Mouse (Mus musculus) regulatory T cell (primary cell): ENCODE data around the gene Xrcc1.

ENCODE experiments used
- in situ Hi-C: fragments of 300-600 bp; cut with MboI, MseI; formaldehyde crosslinking; loops from one replicate; pipeline ENCODE4 v1.15.1; 2025; ENCODE audit warnings: high pct_unique_total_duplicates

Xrcc1 gene

GRCm38 (mm10) chr7:24565627-24566026 is 19.5 kb downstream of the Xrcc1 start:
- in situ Hi-C loops: no loop called here

- in situ Hi-C loops: no loop called here
Measured at GRCm38 (mm10) chr7:24566206-24566605, 20.1 kb downstream of the Xrcc1 start.

DNA sequence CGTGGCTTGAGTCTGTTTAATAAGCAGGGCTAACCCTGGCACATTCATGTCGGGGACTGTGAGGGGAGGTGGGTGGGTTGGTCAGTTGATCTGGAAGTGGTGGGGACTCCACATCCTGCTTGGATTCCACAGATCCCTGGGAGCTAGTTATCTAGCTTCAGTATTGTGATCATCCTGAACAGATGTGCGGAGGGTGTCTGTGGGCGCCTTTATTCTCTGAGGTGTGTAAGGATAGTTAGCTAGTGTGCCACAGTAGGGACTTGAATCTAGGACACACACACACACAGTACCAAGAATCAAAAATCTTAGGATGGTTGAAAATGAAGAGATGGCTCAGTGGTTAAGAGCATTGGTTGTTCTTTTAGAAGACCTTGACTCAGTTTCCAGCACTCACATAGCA is 22.4 kb downstream of the Xrcc1 start:
- in situ Hi-C loops: no loop called here

- in situ Hi-C loops: no loop called here
Measured at GRCm38 (mm10) chr7:24571071-24571470, 25.0 kb downstream of the Xrcc1 start.

DNA sequence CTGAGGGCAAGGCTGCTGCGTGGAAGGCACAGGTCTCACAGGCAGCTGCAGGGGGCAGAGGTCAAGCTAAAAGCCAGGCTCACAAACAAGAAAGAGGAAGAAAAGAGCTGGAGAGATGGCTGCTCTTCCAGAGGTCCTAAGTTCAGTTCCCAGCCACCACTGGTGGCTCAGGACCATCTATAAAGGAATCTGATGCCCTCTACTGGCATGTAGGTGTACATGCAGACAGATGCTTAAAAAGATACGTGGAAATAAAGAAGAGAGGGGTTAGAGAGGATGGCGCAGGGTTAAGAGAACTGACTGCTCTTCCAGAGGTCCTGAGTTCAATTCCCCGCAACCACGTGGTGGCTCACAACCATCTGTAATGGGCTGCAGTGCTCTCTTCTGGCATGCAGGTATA is 26.4 kb downstream of the Xrcc1 start:
- in situ Hi-C loops: no loop called here

GRCm38 (mm10) chr7:24574224-24574796 is 28.2 kb downstream of the Xrcc1 start:
- in situ Hi-C loops: no loop called here

DNA sequence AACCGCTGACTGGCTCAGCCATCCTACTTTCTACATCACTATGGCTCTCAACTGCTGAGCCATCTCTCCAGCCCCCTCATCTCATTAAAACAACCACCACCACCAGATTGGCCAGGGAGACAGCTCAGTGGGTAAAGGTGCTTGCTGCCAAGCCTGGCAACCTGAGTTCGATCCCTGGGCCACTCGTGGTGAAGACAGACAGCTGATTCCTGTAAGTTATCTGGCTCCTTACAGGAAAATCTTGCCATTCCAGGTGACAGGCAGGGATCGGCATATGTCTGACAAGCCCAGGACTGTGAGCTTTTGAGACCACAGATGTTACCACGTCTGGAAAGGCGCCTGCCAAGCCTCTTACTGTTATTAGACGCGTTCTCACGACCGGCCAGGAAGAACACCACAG is 31.7 kb downstream of the Xrcc1 start:
- in situ Hi-C loops: no loop called here

DNA sequence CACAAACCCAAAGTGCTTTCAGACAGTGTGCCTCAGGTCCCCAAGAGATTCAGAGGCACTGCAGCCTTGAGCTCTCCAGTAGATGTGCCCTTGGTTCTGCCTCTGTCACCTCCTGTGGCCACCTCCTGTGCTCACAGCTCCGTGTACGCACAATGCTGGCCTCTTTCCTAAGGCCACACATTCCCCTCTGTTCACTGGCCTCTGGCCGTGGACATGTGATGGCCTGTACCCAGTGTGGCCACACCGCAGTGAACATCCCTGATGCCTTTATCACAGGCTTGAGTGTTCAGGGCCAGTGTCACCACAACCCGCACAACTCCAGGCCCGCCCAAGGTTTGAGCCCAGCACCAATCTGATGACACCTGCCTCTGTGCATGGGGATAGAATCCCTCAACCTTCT is 38.8 kb downstream of the Xrcc1 start:
- in situ Hi-C loops: no loop called here

- in situ Hi-C loops: no loop called here
Measured at GRCm38 (mm10) chr7:24585995-24586394, 39.9 kb downstream of the Xrcc1 start.

DNA sequence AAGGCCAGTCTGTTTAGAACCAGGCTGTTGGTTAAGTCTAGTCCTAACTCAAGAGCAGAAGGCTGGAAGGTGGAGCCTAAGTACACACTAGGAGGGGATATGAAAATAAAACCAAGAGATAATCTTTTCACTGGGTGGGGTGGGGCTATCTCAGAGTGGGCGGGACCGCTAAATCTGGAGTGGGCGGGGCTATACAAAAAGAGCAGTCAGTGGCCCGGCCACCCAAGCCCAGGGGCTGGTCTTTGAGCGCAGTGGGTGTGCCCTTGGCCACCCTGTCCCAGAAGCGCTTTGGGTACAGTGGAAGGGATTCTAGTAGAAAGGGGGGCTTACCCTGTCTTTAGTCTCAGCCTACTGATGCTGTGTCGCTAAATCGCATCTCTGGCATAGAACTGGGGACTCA is 40.7 kb downstream of the Xrcc1 start:
- in situ Hi-C loops: no loop called here

DNA sequence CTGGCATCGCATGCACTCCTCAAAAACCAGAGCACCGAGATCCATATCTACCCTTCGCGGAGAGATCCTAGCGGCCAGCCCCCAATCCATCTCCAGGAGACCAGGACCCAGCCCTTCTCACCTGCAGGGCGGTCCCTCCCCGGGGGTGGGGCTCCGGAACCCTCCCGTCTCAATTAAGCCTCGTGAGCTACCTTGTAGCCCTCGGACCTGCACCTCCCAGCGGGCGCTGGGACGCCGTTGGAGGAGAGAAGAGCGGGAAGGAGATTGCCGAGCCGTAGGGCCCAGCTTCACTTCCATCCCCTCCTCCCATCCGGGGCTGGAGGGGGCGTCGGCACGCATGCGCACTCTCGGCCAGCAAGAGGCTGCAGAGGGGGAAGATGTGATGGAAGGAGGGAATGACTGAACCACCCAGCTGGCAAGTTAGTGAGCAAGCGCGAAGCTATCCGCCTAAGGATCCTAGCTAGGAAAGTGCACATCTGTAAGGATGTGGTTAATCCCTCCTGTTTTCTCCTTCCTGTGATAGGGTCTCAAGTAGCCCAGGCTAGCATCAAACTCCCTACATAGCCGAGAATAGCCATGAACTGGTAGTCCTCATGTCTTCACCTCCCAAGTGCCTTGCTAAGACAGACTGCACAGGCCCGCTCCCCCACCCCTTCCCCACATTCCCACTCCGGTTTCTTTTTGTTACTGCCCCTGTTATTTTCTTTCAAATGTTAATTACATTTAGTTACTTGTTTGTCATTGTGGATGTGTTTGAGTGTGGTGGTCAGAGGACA is 41.4 kb downstream of the Xrcc1 start, which contains the start of the genes Ethe1 and Zfp575:
TSS of gene Ethe1 (plus strand) at position 214 of the 776 bp plus-strand sequence.
TSS of gene Zfp575 (minus strand) at position 312 of the 776 bp plus-strand sequence.
- in situ Hi-C loops: no loop called here

- in situ Hi-C loops: no loop called here
Measured at GRCm38 (mm10) chr7:24588336-24588735, 42.2 kb downstream of the Xrcc1 start.

DNA sequence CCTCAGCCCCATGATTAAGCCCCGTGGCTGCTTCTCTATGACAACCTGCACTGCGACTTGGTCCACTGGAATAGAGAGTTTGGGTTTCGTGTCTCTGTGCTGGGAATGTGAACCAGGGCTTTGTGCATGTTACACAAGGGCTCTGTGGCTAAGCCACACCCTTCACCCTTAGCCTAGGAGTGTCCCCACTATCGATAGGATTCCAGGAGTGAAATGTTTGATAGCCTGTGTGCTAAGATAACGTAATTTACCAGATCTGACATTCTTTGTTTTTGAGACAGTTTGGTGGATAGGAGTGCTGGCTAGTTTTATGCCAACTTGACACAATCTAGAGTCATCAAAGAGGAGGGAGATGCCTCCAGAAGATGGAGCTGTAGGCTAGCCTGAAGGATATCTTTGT is 45.6 kb downstream of the Xrcc1 start:
- in situ Hi-C loops: no loop called here

- in situ Hi-C loops: no loop called here
Measured at GRCm38 (mm10) chr7:24592163-24592562, 46.1 kb downstream of the Xrcc1 start.

- in situ Hi-C loops: no loop called here
Measured at GRCm38 (mm10) chr7:24592781-24593180, 46.7 kb downstream of the Xrcc1 start.

DNA sequence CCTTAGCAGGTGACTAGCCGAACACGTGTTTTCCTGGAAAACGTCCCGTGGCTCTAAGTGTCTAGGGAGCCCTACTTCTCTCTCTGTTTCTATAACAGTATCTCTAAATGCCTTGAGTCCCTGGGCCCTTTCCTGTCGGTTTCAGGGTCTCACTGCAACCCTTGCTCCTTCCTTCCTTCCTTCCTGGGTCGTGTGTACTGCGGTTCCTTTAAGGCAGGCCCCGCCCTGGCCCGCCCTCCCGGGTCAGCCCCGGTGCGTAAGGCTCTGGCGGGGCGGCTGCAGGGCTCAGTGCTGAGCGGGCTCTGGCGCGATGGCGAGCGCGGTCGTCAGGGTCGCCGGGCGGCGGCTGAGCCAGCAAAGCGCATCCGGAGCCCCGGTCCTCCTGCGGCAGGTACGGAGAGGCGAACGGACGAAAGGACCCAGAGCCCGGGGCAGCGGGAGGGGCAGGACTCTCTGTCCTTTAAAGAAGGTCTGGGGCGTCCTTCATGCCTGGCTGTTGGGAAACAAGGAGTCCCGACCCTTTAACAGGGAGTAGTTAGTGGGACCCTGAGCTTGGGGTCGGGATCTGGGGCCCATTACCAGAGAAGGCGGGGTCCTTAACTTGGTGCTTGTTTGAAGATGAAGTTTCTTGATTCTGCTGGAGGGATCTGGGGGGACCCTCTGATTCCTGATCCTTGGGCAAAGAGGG is 47.7 kb downstream of the Xrcc1 start:
- in situ Hi-C loops: no loop called here

- in situ Hi-C loops: no loop called here
Measured at GRCm38 (mm10) chr7:24594309-24594803, 48.3 kb downstream of the Xrcc1 start.

DNA sequence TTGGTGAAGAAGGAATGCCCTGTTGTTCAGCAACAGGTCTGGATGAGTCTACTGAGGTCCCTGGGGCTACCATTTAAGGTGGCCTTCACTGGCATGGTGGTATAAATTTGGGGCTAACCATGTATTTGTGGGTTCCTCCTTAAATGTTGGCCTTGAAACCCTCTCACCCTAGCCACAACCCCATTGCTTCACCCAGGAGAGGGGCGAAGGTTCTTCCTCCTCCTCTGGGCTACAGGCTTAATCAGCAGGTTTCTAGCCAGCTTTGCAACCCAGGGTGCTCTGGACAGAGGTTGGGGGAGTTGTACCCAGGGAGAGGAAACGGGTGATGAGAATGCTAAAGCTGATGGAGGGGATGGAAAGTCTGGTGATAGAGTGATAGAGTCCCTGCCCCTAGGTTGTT is 49.4 kb downstream of the Xrcc1 start:
- in situ Hi-C loops: no loop called here

DNA sequence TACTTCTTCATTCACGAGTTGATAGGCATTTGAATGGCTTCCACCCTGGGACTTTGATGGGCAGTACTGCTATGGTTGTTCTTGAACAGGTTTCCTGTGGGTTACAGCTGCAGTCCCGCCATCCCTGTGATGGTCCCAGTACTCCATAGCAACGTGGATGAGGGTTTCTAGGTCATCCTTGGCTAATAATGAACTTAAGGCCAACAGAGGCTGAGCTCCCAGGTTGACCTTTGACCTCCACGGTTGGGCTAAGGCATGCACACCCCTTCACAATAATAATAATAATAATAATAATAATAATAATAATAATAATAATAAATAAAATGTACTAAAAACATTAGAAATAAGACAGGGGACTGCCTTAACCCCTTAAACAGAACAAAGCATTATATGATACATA is 52.0 kb downstream of the Xrcc1 start:
- in situ Hi-C loops: no loop called here

DNA sequence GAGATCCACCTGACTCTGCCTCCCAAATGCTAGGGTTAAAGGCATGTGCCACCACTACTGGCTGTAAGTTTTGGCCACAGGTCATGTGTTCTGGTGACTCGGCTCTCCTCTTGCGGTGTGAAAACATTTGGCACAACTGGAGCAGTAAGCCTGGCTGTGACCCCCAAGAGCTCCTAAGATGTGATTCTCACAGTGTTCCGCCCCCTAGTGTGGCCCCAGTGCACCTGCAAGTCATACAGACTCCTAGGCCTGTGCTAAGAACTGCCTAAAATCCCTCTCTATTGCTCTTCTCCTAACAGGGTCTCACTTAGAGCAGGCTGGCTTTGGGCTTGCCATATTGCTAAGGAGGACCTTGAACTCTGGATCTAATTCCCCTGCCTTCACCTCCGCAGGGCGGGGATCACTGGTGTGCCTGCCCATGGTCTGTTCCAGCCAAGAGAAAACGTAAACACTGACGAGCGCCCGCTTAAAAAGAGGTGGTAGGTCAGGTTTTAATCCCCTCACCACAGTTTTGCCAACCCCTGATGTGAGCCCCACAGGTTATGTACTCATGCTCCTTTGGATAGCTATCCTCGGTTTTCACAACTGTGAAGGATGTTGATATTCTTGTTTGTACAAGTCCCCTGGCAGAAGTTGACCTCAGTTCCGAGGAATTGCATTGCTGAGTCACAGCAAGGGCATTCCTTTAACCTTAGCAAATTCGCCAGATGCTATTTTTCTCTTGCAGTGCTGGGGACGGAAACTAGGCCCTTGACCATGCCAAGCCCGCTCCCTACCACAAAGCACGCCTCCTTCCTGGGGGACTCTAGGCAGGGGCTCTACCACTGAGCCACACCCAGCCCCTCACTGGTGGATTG is 53.4 kb downstream of the Xrcc1 start:
- in situ Hi-C loops: no loop called here

GRCm38 (mm10) chr7:24600941-24601597 is 55.0 kb downstream of the Xrcc1 start:
- in situ Hi-C loops: no loop called here
